Mouse (Mus musculus): ENCODE measurements at regions not wholly inside any gene's neighbourhood (a gene's known extent, or its start where the extent isn't known, plus 50 kb on each side); places are given as distances from the start of the nearest gene placed in this dataset.
"Not testable (repeated sequence)": the region's sequence is repeated elsewhere in the genome, so short reads cannot be mapped to it uniquely, and the experiment has no call there.

- Histone ChIP-seq H3K27ac (replicated peaks) (no peak overlapping the region), H3K4me1 (replicated peaks; ENCODE audit: control insufficient read depth, insufficient read depth) (no peaks in the 10 kb centered on the region), H3K36me3 (ENCODE audit: control insufficient read depth, insufficient read depth, low read length) (no peaks in the 10 kb centered on the region), H3K4me3 (ENCODE audit: low read depth, low read length) (no peak overlapping the region), H3K9me3 (ENCODE audit: control insufficient read depth, low read length) (no peaks in the 10 kb centered on the region), H3K9ac (ENCODE audit: low read length) (no peak overlapping the region), H3K27me3 (ENCODE audit: control insufficient read depth, insufficient read depth, low read length) (no peaks in the 10 kb centered on the region), H3K4me2 (replicated peaks; ENCODE audit: low read depth) (no peak overlapping the region)
- TF ChIP-seq EP300 (optimal IDR thresholded peaks at IDR 0.05) (no peak), CTCF (IDR thresholded peaks at IDR 0.05; ENCODE audit: low read depth) (no peak)
- DNase-seq (ENCODE audit: low spot score): no peak
- WGBS: 58% methylated on average over 1 of the region's 1 CpGs
- ATAC-seq (ENCODE audit: low FRiP score, low TSS enrichment): no peak
Measured at GRCm38 (mm10) chr6:59102090-59102489, 77.7 kb upstream of the Fam13a start.

DNA sequence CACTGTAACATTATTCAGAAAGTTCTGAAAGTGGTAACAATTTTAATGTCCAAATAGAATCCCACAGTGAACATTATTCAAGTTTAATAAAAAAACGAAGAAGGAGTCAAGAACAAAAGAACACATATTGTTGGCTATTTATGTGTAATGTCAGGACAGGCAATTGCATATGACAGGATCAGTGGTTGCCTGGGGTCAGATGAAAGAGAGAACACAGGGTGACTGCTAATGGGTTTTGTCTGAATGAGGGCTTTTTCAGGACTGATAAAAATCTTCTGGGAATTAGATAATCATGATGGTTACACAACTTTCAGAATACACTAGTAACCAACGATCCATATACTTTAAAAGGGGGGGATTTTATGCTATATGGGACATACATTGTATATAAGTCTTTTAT is 79.6 kb upstream of the Fam13a start:
- 41% methylated on average over 2 of the region's 2 CpGs for WGBS
- Histone ChIP-seq H3K27me3 (ENCODE audit: control insufficient read depth, insufficient read depth, low read length) (no peaks in the 10 kb centered on the region), H3K27ac (replicated peaks) (no peak overlapping the region), H3K36me3 (ENCODE audit: control insufficient read depth, insufficient read depth, low read length) (no peaks in the 10 kb centered on the region), H3K9me3 (ENCODE audit: control insufficient read depth, low read length) (no peaks in the 10 kb centered on the region), H3K4me3 (ENCODE audit: low read depth, low read length) (no peak overlapping the region), H3K4me1 (replicated peaks; ENCODE audit: control insufficient read depth, insufficient read depth) (no peaks in the 10 kb centered on the region), H3K9ac (ENCODE audit: low read length) (no peak overlapping the region), H3K4me2 (replicated peaks; ENCODE audit: low read depth) (no peak overlapping the region)
- ATAC-seq (ENCODE audit: low FRiP score, low TSS enrichment) (no peak), DNase-seq (ENCODE audit: low spot score) (no peak)
- TF ChIP-seq EP300 (optimal IDR thresholded peaks at IDR 0.05): no peak
- TF ChIP-seq CTCF (IDR thresholded peaks at IDR 0.05; ENCODE audit: low read depth): no peak

DNA sequence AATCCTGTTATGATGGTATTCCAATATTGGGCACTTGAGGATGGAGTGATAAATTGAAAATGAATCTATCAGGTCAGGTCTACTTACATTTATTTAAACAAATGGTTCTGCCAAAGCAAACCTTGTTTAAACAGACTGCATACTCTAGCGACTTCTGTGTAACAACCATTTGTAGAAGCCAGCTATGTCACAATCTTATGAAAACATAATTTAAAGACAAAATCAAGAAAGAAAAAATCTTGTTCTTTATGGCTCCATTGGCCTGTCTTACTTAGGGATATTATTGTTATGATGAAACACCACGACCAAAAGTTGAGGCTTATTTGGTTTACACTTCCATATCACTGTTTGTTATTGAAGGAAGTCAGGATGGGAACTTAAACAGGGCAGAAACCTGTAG is 80.1 kb upstream of the Fam13a start:
- DNase-seq (ENCODE audit: low spot score): no peak
- ATAC-seq (ENCODE audit: low FRiP score, low TSS enrichment): no peak

GRCm38 (mm10) chr6:59108102-59108501 is 83.8 kb upstream of the Fam13a start:
- WGBS: 59% methylated on average over 4 of the region's 4 CpGs
- TF ChIP-seq EP300 (optimal IDR thresholded peaks at IDR 0.05): no peak
- TF ChIP-seq CTCF (IDR thresholded peaks at IDR 0.05; ENCODE audit: low read depth): no peak
- DNase-seq (ENCODE audit: low spot score) (peak; percentile 17), ATAC-seq (ENCODE audit: low FRiP score, low TSS enrichment) (peak; percentile 91)
- Histone ChIP-seq H3K9ac (ENCODE audit: low read length) (no peak overlapping the region), H3K36me3 (ENCODE audit: control insufficient read depth, insufficient read depth, low read length) (no peaks in the 10 kb centered on the region), H3K27ac (replicated peaks) (no peak overlapping the region), H3K4me3 (ENCODE audit: low read depth, low read length) (no peak overlapping the region), H3K9me3 (ENCODE audit: control insufficient read depth, low read length) (no peaks in the 10 kb centered on the region), H3K27me3 (ENCODE audit: control insufficient read depth, insufficient read depth, low read length) (no peaks in the 10 kb centered on the region), H3K4me2 (replicated peaks; ENCODE audit: low read depth) (no peak overlapping the region), H3K4me1 (replicated peaks; ENCODE audit: control insufficient read depth, insufficient read depth) (no peaks in the 10 kb centered on the region)

More for the DNA sequence above, 80.1 kb upstream of the Fam13a start:
- WGBS: 9% methylated on average over 2 of the region's 2 CpGs
- H3K4me3 ChIP-seq (ENCODE audit: low read depth, low read length): no peak overlapping the region
- no peak overlapping the region for H3K9ac ChIP-seq (ENCODE audit: low read length)
- TF ChIP-seq EP300 (optimal IDR thresholded peaks at IDR 0.05): no peak
- no peak for TF ChIP-seq CTCF (IDR thresholded peaks at IDR 0.05; ENCODE audit: low read depth)
- H3K36me3 ChIP-seq (ENCODE audit: control insufficient read depth, insufficient read depth, low read length): no peaks in the 10 kb centered on the region
- H3K4me2 ChIP-seq (replicated peaks; ENCODE audit: low read depth): no peak overlapping the region
- H3K27ac ChIP-seq (replicated peaks): no peak overlapping the region
- H3K4me1 ChIP-seq (replicated peaks; ENCODE audit: control insufficient read depth, insufficient read depth): no peaks in the 10 kb centered on the region
- no peaks in the 10 kb centered on the region for H3K9me3 ChIP-seq (ENCODE audit: control insufficient read depth, low read length)
- no peaks in the 10 kb centered on the region for H3K27me3 ChIP-seq (ENCODE audit: control insufficient read depth, insufficient read depth, low read length)

GRCm38 (mm10) chr6:59132410-59132809 is 76.3 kb upstream of the Tigd2 start:
- TF ChIP-seq EP300 (optimal IDR thresholded peaks at IDR 0.05) (no peak), CTCF (IDR thresholded peaks at IDR 0.05; ENCODE audit: low read depth) (no peak)
- no peak overlapping the region for H3K27ac ChIP-seq (replicated peaks)
- no peaks in the 10 kb centered on the region for H3K9me3 ChIP-seq (ENCODE audit: control insufficient read depth, low read length)
- 49% methylated on average over 2 of the region's 2 CpGs for WGBS
- no peak; the same call in 1 of the 2 replicates for ATAC-seq (ENCODE audit: low FRiP score, low TSS enrichment)
- H3K36me3 ChIP-seq (ENCODE audit: control insufficient read depth, insufficient read depth, low read length): no peaks in the 10 kb centered on the region
- H3K4me2 ChIP-seq (replicated peaks; ENCODE audit: low read depth): no peak overlapping the region
- H3K9ac ChIP-seq (ENCODE audit: low read length): no peak overlapping the region
- H3K27me3 ChIP-seq (ENCODE audit: control insufficient read depth, insufficient read depth, low read length): no peaks in the 10 kb centered on the region
- DNase-seq (ENCODE audit: low spot score): no peak
- no peak overlapping the region for H3K4me3 ChIP-seq (ENCODE audit: low read depth, low read length)
- no peaks in the 10 kb centered on the region for H3K4me1 ChIP-seq (replicated peaks; ENCODE audit: control insufficient read depth, insufficient read depth)

GRCm38 (mm10) chr6:59133800-59134199 is 74.9 kb upstream of the Tigd2 start:
- H3K9ac ChIP-seq (ENCODE audit: low read length); H3K9me3 ChIP-seq (ENCODE audit: control insufficient read depth, low read length); H3K4me3 ChIP-seq (ENCODE audit: low read depth, low read length); ATAC-seq (ENCODE audit: low FRiP score, low TSS enrichment); H3K4me2 ChIP-seq (replicated peaks; ENCODE audit: low read depth); H3K27me3 ChIP-seq (ENCODE audit: control insufficient read depth, insufficient read depth, low read length); H3K36me3 ChIP-seq (ENCODE audit: control insufficient read depth, insufficient read depth, low read length); H3K27ac ChIP-seq (replicated peaks); DNase-seq (ENCODE audit: low spot score); H3K4me1 ChIP-seq (replicated peaks; ENCODE audit: control insufficient read depth, insufficient read depth): not testable (repeated sequence)
- 100% methylated on average over 1 of the region's 1 CpGs for WGBS

Data from stomach, postnatal 0 days (tissue).